Mouse (Mus musculus) embryonic fibroblast, embryonic 13.5 days (primary cell): ENCODE measurements at regions not wholly inside any gene's neighbourhood (a gene's known extent, or its start where the extent isn't known, plus 50 kb on each side); places are given as distances from the start of the nearest gene placed in this dataset.

Experiments used
- CTCF ChIP-seq: IDR thresholded peaks from 2 replicates; pipeline ENCODE4 v1.5.1; 2011; ENCODE audit warnings: mild to moderate bottlenecking, control low read depth, low read length, moderate library complexity, borderline replicate concordance; ENCODE audit not compliant: insufficient read depth
- POLR2A ChIP-seq: IDR thresholded peaks from 2 replicates; pipeline ENCODE4 v1.6.1; 2011; ENCODE audit warnings: low read depth, mild to moderate bottlenecking, control low read depth, low read length, moderate library complexity

- TF ChIP-seq CTCF (no peak), POLR2A (no peak)
Measured at GRCm38 (mm10) chrX:11180194-11180816, 118.8 kb upstream of the H2al1a start.
